Mouse (Mus musculus) bone marrow macrophage, adult 2 months (primary cell): Measurements from ENCODE around the gene Trim66.

ENCODE experiments used
- CTCF ChIP-seq: IDR thresholded peaks from 2 replicates; pipeline ENCODE4 v1.5.1; 2012; ENCODE audit warnings: low read depth, mild to moderate bottlenecking, low read length, moderate library complexity
- POLR2A ChIP-seq: IDR thresholded peaks from 2 replicates; pipeline ENCODE4 v1.6.1; 2012; ENCODE audit warnings: mild to moderate bottlenecking, low read depth, low read length, borderline replicate concordance

DNA sequence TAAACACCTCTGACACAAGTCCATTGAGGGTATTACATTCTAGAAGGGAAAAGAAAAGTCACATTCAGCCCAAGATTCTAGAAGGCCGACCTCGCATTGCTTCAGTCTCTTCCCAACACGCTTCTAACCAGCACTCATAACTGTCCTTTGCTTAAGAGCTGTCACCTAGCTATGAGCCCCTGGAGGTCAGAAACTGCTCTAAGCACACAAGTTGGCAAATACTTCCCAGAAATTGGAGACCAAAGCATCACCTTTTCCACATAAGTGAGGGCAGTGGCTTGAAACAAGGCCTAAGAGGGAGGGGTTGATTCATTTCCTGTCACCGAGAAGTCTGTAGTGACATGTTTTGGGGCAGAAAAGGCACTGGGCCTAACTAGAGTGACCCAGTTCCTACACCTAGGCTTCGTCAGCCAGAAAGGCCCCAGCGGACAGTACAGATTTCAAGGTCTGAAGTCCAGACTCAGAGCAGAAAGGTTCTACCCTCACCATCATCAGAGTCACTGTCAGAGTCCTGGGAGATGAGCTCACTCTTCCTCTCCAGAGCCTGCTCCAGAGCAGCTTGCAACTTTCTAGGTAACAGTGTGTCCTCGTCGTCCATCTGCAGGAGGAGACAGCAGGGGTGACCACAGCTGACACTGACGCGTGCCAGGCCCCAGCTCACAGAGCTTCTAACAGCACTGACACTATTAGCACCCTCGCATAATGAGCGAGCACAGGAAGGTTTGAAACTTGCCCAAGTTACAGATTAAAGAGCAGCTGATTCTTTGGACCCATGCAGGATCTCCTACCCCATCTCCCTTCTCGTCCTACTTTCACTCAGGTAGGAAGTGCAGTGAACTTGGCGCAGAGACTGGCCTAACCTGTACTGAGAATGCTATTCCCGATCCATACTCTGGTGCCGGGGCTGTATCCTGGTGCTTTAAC lies 18.1 kb upstream of the Trim66 start:
- TF ChIP-seq CTCF, result no peak
- TF ChIP-seq POLR2A, result no peak
